Mouse (Mus musculus) olfactory bulb, adult 2 months (tissue): ENCODE measurements around the gene Ptgir.

ENCODE experiments used
- CTCF ChIP-seq: fragments of 200-500 bp; IDR thresholded peaks from 2 replicates; pipeline ENCODE4 v1.5.1; 2012; ENCODE audit warnings: low read depth, mild to moderate bottlenecking, low read length, moderate library complexity; ENCODE audit not compliant: insufficient read depth
- POLR2A ChIP-seq: fragments of 200-500 bp; IDR thresholded peaks from 2 replicates; pipeline ENCODE4 v1.6.1; 2012; ENCODE audit warnings: mild to moderate bottlenecking, low read depth, low read length, moderate library complexity; ENCODE audit not compliant: insufficient read depth

DNA sequence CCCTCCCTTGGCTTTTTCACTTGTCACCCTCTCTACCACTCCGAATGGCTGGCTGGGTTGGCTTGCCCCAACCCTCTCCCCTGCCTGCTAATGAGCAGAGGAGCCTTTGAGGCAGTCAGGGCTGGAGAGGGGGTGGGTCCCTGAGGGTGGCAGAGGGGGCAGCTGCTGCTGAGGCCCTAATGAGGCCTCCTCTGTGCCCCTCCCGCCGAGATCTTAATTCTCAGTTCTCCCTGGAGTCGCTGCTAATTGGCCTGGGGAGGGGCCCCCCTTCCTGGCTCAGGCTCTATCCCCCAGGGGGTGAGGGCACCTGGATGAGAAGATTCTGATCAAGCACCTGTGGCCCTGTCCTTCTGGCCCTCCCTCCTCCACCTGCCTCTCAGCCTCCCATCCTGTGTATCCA is 12.0 kb upstream of the Ptgir start:
- no peak for TF ChIP-seq POLR2A
- TF ChIP-seq CTCF = no peak
